Mouse (Mus musculus) stomach, embryonic 14.5 days (tissue): Measurements from ENCODE around the gene Pnma3. TPM values are rescaled to one million over a fixed set of nuclear protein-coding genes. Genes with fewer than 3 reads are reported as not detected.
A peak's percentile ranks its signal among the peaks of the same experiment; 100 is the strongest.

Experiments
- ATAC-seq: fragments of 200-750 bp; cut with Nextera tagmentation; 2 replicates; pipeline ENCODE4 v1.8.0; 2017; ENCODE audit warnings: low read depth, moderate TSS enrichment; ENCODE audit not compliant: insufficient number of reproducible peaks, insufficient read depth, low FRiP score
- H3K27ac ChIP-seq: fragments of 300-500 bp; sonication (generic); 2 replicates; pipeline ENCODE4 v1.5.1; 2014; ENCODE audit warnings: mild to moderate bottlenecking, low read length, moderate library complexity, mixed read lengths
- H3K27me3 ChIP-seq: fragments of 300-500 bp; sonication (generic); 2 replicates; pipeline ENCODE4 v1.6.1; 2014; ENCODE audit warnings: low read length, control low read depth, mixed read lengths; ENCODE audit not compliant: control insufficient read depth, insufficient read depth
- H3K36me3 ChIP-seq: fragments of 300-500 bp; sonication (generic); 2 replicates; pipeline ENCODE4 v1.6.1; 2014; ENCODE audit warnings: mild to moderate bottlenecking, control low read depth, low read length, moderate library complexity, mixed read lengths; ENCODE audit not compliant: control insufficient read depth, insufficient read depth
- H3K4me1 ChIP-seq: fragments of 300-500 bp; sonication (generic); 2 replicates; pipeline ENCODE4 v1.6.1; 2014; ENCODE audit warnings: low read length, control low read depth, mixed read lengths; ENCODE audit not compliant: control insufficient read depth, insufficient read depth
- H3K4me2 ChIP-seq: fragments of 300-500 bp; sonication (generic); replicated peaks from 2 replicates; pipeline ENCODE4 v1.6.1; 2014; ENCODE audit warnings: low read depth, low read length, control low read depth
- H3K4me3 ChIP-seq: fragments of 300-500 bp; sonication (generic); 2 replicates; pipeline ENCODE4 v1.5.1; 2014; ENCODE audit warnings: low read depth, low read length, control low read depth
- H3K9ac ChIP-seq: fragments of 300-500 bp; sonication (generic); replicated peaks from 2 replicates; pipeline ENCODE4 v1.6.1; 2014; ENCODE audit warnings: low read depth, mild to moderate bottlenecking, control low read depth, low read length, moderate library complexity, mixed read lengths
- H3K9me3 ChIP-seq: fragments of 300-500 bp; sonication (generic); 2 replicates; pipeline ENCODE4 v1.6.1; 2016; ENCODE audit warnings: low read depth, low read length, control low read depth; ENCODE audit not compliant: control insufficient read depth
- WGBS: fragments of 180-500 bp; shearing (Covaris S2); extraction: QIAGEN DNeasy Blood & Tissue Kit; methylation state at CpG from one replicate; pipeline ENCODE4 v1.1.7; 2014; 5-methylcytosine and 5-hydroxymethylcytosine counted together
- polyA plus RNA-seq: library from polyadenylated mRNA; unstranded; fragments of >200 nt; fragmentation: Nextera tagmentation; extraction: Ambion mirVana; gene quantifications from 2 replicates; pipeline ENCODE4 v1.2.1, GENCODE M21; 2014

Pnma3 gene
- polyA plus RNA-seq = 0.27 TPM in 1 of 2 replicates, not detected in the other

GRCm38 (mm10) chrX:73064415-73064793 is at the start of gene Pnma3:
Gene Pnma3, plus strand, starts transcription at chrX:73064787.
- 26% methylated on average over 7 of the region's 7 CpGs for WGBS
- H3K4me3 ChIP-seq = no peak within 1 kb of the TSS
- H3K27ac ChIP-seq = no peak within 1 kb of the TSS

GRCm38 (mm10) chrX:73037003-73037402 is 27.6 kb upstream of the Pnma3 start, which contains the start of gene Pnma5:
Gene Pnma5, minus strand, starts transcription at chrX:73037103.
- Histone ChIP-seq H3K27ac (no peak within 1 kb of the TSS), H3K4me3 (no peak within 1 kb of the TSS), H3K27me3 (no peaks in the 10 kb centered on the region), H3K36me3 (no peaks in the 10 kb centered on the region), H3K4me2 (no peak within 1 kb of the TSS), H3K9ac (no peak within 1 kb of the TSS), H3K9me3 (no peaks in the 10 kb centered on the region), H3K4me1 (no peaks in the 10 kb centered on the region)
- ATAC-seq = no peak
- WGBS = 88% methylated on average over 1 of the region's 1 CpGs

More at GRCm38 (mm10) chrX:73064415-73064793, at the start of gene Pnma3:
- H3K9ac ChIP-seq = no peak within 1 kb of the TSS
- H3K36me3 ChIP-seq = no peaks in the 10 kb centered on the region
- H3K4me1 ChIP-seq = 0 out of 2 replicates have a peak, but pooled peaks cover 2% of the 10 kb centered on the region
- no peaks in the 10 kb centered on the region for H3K27me3 ChIP-seq
- H3K9me3 ChIP-seq = no peaks in the 10 kb centered on the region
- no peak for ATAC-seq
- H3K4me2 ChIP-seq = peak within 1 kb of the TSS; percentile 26

- Histone ChIP-seq H3K4me3 (no peak overlapping the region), H3K27me3 (no peaks in the 10 kb centered on the region), H3K4me1 (no peaks in the 10 kb centered on the region), H3K9me3 (no peaks in the 10 kb centered on the region), H3K27ac (no peak overlapping the region), H3K4me2 (no peak overlapping the region), H3K9ac (no peak overlapping the region), H3K36me3 (no peaks in the 10 kb centered on the region)
- WGBS = 80% methylated on average over 8 of the region's 8 CpGs
- ATAC-seq = no peak
These were observed 25.8 kb upstream of the Pnma3 start for GRCm38 (mm10) chrX:73038831-73039230.

GRCm38 (mm10) chrX:73039666-73040065 is 24.9 kb upstream of the Pnma3 start:
- H3K4me2 ChIP-seq = no peak overlapping the region
- no peak for ATAC-seq
- 85% methylated on average over 12 of the region's 12 CpGs for WGBS
- no peak overlapping the region for H3K4me3 ChIP-seq
- H3K9me3 ChIP-seq = no peaks in the 10 kb centered on the region
- H3K4me1 ChIP-seq = no peaks in the 10 kb centered on the region
- H3K36me3 ChIP-seq = no peaks in the 10 kb centered on the region
- no peak overlapping the region for H3K9ac ChIP-seq
- no peak overlapping the region for H3K27ac ChIP-seq
- no peaks in the 10 kb centered on the region for H3K27me3 ChIP-seq

GRCm38 (mm10) chrX:73053860-73054563 is 10.6 kb upstream of the Pnma3 start:
- Histone ChIP-seq H3K36me3 (no peaks in the 10 kb centered on the region), H3K4me2 (0 out of 2 replicates have a peak overlapping the region, but pooled peaks have one; percentile 10), H3K9ac (no peak overlapping the region), H3K27me3 (no peaks in the 10 kb centered on the region), H3K4me3 (no peak overlapping the region), H3K4me1 (no peaks in the 10 kb centered on the region), H3K9me3 (no peaks in the 10 kb centered on the region), H3K27ac (no peak overlapping the region)
- ATAC-seq = peak; percentile 88; the same call in 1 of the 2 replicates
- 20% methylated on average over 14 of the region's 14 CpGs for WGBS

GRCm38 (mm10) chrX:73061528-73061927 is 3.1 kb upstream of the Pnma3 start:
- no peak for ATAC-seq
- Histone ChIP-seq H3K27ac (no peak overlapping the region), H3K36me3 (no peaks in the 10 kb centered on the region), H3K9me3 (no peaks in the 10 kb centered on the region), H3K4me3 (no peak overlapping the region), H3K4me1 (0 out of 2 replicates have a peak, but pooled peaks cover 2% of the 10 kb centered on the region), H3K9ac (no peak overlapping the region), H3K27me3 (no peaks in the 10 kb centered on the region), H3K4me2 (no peak overlapping the region)
- 84% methylated on average over 1 of the region's 1 CpGs for WGBS

GRCm38 (mm10) chrX:73062323-73062722 is 2.3 kb upstream of the Pnma3 start:
- no peak for ATAC-seq
- Histone ChIP-seq H3K9me3 (no peaks in the 10 kb centered on the region), H3K4me1 (0 out of 2 replicates have a peak, but pooled peaks cover 2% of the 10 kb centered on the region), H3K9ac (no peak overlapping the region), H3K27me3 (no peaks in the 10 kb centered on the region), H3K4me3 (no peak overlapping the region), H3K27ac (no peak overlapping the region), H3K4me2 (no peak overlapping the region), H3K36me3 (no peaks in the 10 kb centered on the region)
- 42% methylated on average over 5 of the region's 5 CpGs for WGBS

- WGBS = 44% methylated on average over 24 of the region's 24 CpGs
- H3K27ac ChIP-seq = no peak overlapping the region
- ATAC-seq = 0 out of 2 replicates have a peak, but pooled peaks have one; percentile 56
- H3K9ac ChIP-seq = no peak overlapping the region
- H3K4me2 ChIP-seq = peak overlapping the region; percentile 26
- H3K36me3 ChIP-seq = no peaks in the 10 kb centered on the region
- H3K4me3 ChIP-seq = no peak overlapping the region
- no peaks in the 10 kb centered on the region for H3K27me3 ChIP-seq
- no peaks in the 10 kb centered on the region for H3K9me3 ChIP-seq
- 0 out of 2 replicates have a peak, but pooled peaks cover 2% of the 10 kb centered on the region for H3K4me1 ChIP-seq
These were observed 824 bp upstream of the Pnma3 start for GRCm38 (mm10) chrX:73063512-73064414.
